In the genomic region with DNA sequence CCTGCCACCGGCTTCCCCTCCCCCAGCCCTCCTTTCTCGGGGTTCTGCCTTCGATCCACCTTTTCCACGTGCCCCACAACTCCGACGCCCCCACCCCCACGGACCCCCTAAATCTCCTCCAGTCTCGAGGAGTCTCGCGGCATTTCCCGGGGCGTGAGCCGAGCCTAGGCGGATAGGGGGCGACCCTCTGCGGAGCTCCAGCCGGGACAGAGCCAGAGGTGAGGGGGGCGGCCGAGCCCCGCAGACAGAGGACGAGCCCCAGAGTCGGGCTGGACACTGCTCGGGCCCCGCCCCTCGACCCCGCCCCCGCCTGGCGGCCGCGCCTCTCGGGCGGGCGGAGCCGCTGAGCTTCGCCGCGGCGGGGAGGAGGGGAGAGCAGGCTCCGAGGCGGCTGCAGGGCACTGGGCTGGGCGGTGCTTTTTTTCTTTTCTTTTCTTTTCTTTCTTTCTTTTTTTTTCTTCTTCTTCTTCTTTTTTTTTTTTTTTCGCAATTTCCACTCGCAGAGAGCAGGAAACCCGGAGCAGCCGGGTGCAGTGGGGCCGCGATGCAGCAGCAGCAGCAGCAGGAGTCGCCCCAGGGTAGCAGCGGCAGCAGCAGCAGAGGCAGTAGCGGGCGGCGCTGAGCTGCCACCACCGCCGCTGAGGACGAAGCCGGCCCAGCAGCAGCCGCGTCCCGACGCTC, we compare ENCODE assay signal across 8 mouse cellular contexts. TPM values are rescaled to one million over a fixed set of nuclear protein-coding genes. Genes with fewer than 3 reads are reported as not detected.
DNase-seq lines count a peak whose midpoint lies in the region; ATAC-seq and TF ChIP-seq lines count a peak whose summit lies in the region.

A gene (plus strand): TSS at position 366 of the 681 bp plus-strand sequence.

- ATAC-seq in CD4-positive, CD25-positive, alpha-beta regulatory T cell, adult 4 months, result peak; percentile 62
- ATAC-seq in heart, embryonic 13.5 days (ENCODE audit: extremely low read depth, insufficient number of reproducible peaks, low FRiP score, low TSS enrichment), result peak; percentile 67
- peak; percentile 92 for ATAC-seq in kidney, postnatal 0 days (replicated peaks; ENCODE audit: low FRiP score, low read depth)
- peak; percentile 92 for ATAC-seq in liver, embryonic 12.5 days
- ATAC-seq in stomach, embryonic 15.5 days (ENCODE audit: insufficient read depth, low FRiP score, low read depth), result peak; percentile 85

- peak within 1 kb of the TSS; percentile 78 for H3K4me2 ChIP-seq in heart, embryonic 13.5 days
- H3K4me2 ChIP-seq in kidney, postnatal 0 days (ENCODE audit: low read length), result peak within 1 kb of the TSS; percentile 64
- H3K4me2 ChIP-seq in liver, embryonic 12.5 days, result peak within 1 kb of the TSS; percentile 91
- H3K4me2 ChIP-seq in stomach, embryonic 15.5 days, result peak within 1 kb of the TSS; percentile 70

- peak within 1 kb of the TSS; percentile 99 for H3K4me3 ChIP-seq in brown adipose tissue, adult 24 weeks (ENCODE audit: insufficient read depth, low read depth, low read length)
- H3K4me3 ChIP-seq in forebrain, embryonic 10.5 days, result peak within 1 kb of the TSS; percentile 64
- peak within 1 kb of the TSS; percentile 68 for H3K4me3 ChIP-seq in heart, embryonic 13.5 days
- peak within 1 kb of the TSS; percentile 59 for H3K4me3 ChIP-seq in kidney, postnatal 0 days (replicated peaks; ENCODE audit: low read depth, low read length)
- peak within 1 kb of the TSS; percentile 67 for H3K4me3 ChIP-seq in liver, embryonic 12.5 days
- H3K4me3 ChIP-seq in stomach, embryonic 15.5 days (replicated peaks), result peak within 1 kb of the TSS; percentile 59

- H3K27ac ChIP-seq in brown adipose tissue, adult 24 weeks (replicated peaks; ENCODE audit: low read depth, low read length), result peak within 1 kb of the TSS; percentile 84
- H3K27ac ChIP-seq in forebrain, embryonic 10.5 days, result peak within 1 kb of the TSS; percentile 76
- H3K27ac ChIP-seq in heart, embryonic 13.5 days (replicated peaks), result peak within 1 kb of the TSS; percentile 63
- H3K27ac ChIP-seq in kidney, postnatal 0 days, result peak within 1 kb of the TSS; percentile 64
- H3K27ac ChIP-seq in liver, embryonic 12.5 days, result peak within 1 kb of the TSS; percentile 66
- peak within 1 kb of the TSS; percentile 67 for H3K27ac ChIP-seq in stomach, embryonic 15.5 days

- 16% methylated on average over 57 of the region's 60 CpGs for WGBS in forebrain, embryonic 10.5 days
- WGBS in heart, embryonic 13.5 days, result 8% methylated on average over 48 of the region's 60 CpGs
- 20% methylated on average over 55 of the region's 60 CpGs for WGBS in kidney, postnatal 0 days
- 6% methylated on average over 44 of the region's 60 CpGs for WGBS in liver, embryonic 12.5 days (ENCODE audit: insufficient replicate concordance)
- WGBS in stomach, embryonic 15.5 days, result 13% methylated on average over 54 of the region's 60 CpGs

- H3K4me1 ChIP-seq in brown adipose tissue, adult 24 weeks (ENCODE audit: control insufficient read depth, insufficient read depth, insufficient read length, low read length), result no peaks in the 10 kb centered on the region; the same call in 1 of the 2 replicates
- peaks cover 12% of the 10 kb centered on the region for H3K4me1 ChIP-seq in forebrain, embryonic 10.5 days
- H3K4me1 ChIP-seq in heart, embryonic 13.5 days, result peaks cover 10% of the 10 kb centered on the region; the same call in 1 of the 2 replicates
- no peaks in the 10 kb centered on the region for H3K4me1 ChIP-seq in kidney, postnatal 0 days (replicated peaks; ENCODE audit: insufficient read depth, low read length)
- H3K4me1 ChIP-seq in liver, embryonic 12.5 days, result peaks cover 18% of the 10 kb centered on the region
- no peaks in the 10 kb centered on the region for H3K4me1 ChIP-seq in stomach, embryonic 15.5 days

- peak within 1 kb of the TSS; percentile 84 for H3K9ac ChIP-seq in heart, embryonic 13.5 days
- peak within 1 kb of the TSS; percentile 59 for H3K9ac ChIP-seq in kidney, postnatal 0 days (ENCODE audit: low read depth, low read length)
- H3K9ac ChIP-seq in liver, embryonic 12.5 days, result peak within 1 kb of the TSS; percentile 78
- H3K9ac ChIP-seq in stomach, embryonic 15.5 days, result peak within 1 kb of the TSS; percentile 46; the same call in 1 of the 2 replicates

- TF ChIP-seq CTCF in kidney, postnatal 0 days (IDR thresholded peaks at IDR 0.05; ENCODE audit: low read depth), result peak; percentile 38

- no peaks in the 10 kb centered on the region for H3K9me3 ChIP-seq in forebrain, embryonic 10.5 days
- no peaks in the 10 kb centered on the region for H3K9me3 ChIP-seq in heart, embryonic 13.5 days
- H3K9me3 ChIP-seq in kidney, postnatal 0 days (replicated peaks; ENCODE audit: low read length), result no peaks in the 10 kb centered on the region
- no peaks in the 10 kb centered on the region for H3K9me3 ChIP-seq in liver, embryonic 12.5 days (replicated peaks)
- H3K9me3 ChIP-seq in stomach, embryonic 15.5 days, result no peaks in the 10 kb centered on the region

- DNase-seq in forebrain, embryonic 10.5 days (ENCODE audit: extremely low spot score, low spot score), result peak; percentile 43
- DNase-seq in kidney, postnatal 0 days (ENCODE audit: low spot score), result peak; percentile 78
- peak; percentile 71 for DNase-seq in naive thymus-derived CD4-positive, alpha-beta T cell, adult 2 months (ENCODE audit: low read depth)

- peaks cover 95% of the 10 kb centered on the region for H3K27me3 ChIP-seq in forebrain, embryonic 10.5 days (ENCODE audit: poor library complexity, severe bottlenecking)
- no peaks in the 10 kb centered on the region for H3K27me3 ChIP-seq in heart, embryonic 13.5 days (replicated peaks)
- no peaks in the 10 kb centered on the region for H3K27me3 ChIP-seq in kidney, postnatal 0 days (ENCODE audit: insufficient read depth, low read length)
- peaks cover 29% of the 10 kb centered on the region; the same call in 1 of the 2 replicates for H3K27me3 ChIP-seq in liver, embryonic 12.5 days (replicated peaks)
- H3K27me3 ChIP-seq in stomach, embryonic 15.5 days (replicated peaks), result no peaks in the 10 kb centered on the region

- no peaks in the 10 kb centered on the region for H3K36me3 ChIP-seq in forebrain, embryonic 10.5 days (replicated peaks)
- H3K36me3 ChIP-seq in heart, embryonic 13.5 days, result no peaks in the 10 kb centered on the region
- no peaks in the 10 kb centered on the region for H3K36me3 ChIP-seq in kidney, postnatal 0 days (ENCODE audit: insufficient read depth, low read length)
- no peaks in the 10 kb centered on the region for H3K36me3 ChIP-seq in liver, embryonic 12.5 days
- no peaks in the 10 kb centered on the region for H3K36me3 ChIP-seq in stomach, embryonic 15.5 days

RNA-seq across cellular contexts. Expression of the gene that starts here (rescaled TPM):
- polyA plus RNA-seq in CD4-positive, CD25-positive, alpha-beta regulatory T cell, adult 4 months (2017; shearing (Covaris generic)), result 100 to 1,000 TPM; 330 to 401 TPM
- 90.3 and 99.4 TPM in 2 replicates for polyA plus RNA-seq in brown adipose tissue, adult 24 weeks (2012; ENCODE audit: insufficient read depth, insufficient read length, missing spikeins)
- polyA plus RNA-seq in forebrain, embryonic 10.5 days (2016; fragmentation: Nextera tagmentation; extraction: Ambion mirVana), result 16.5 and 17.8 TPM in 2 replicates
- 85.3 and 87.8 TPM in 2 replicates for polyA plus RNA-seq in heart, embryonic 13.5 days (2015; fragmentation: Nextera tagmentation; extraction: Ambion mirVana)
- 31.5 and 32.2 TPM in 2 replicates for polyA plus RNA-seq in kidney, postnatal 0 days (2015; fragmentation: Nextera tagmentation; extraction: Ambion mirVana)
- 16.1 and 16.8 TPM in 2 replicates for polyA plus RNA-seq in liver, embryonic 12.5 days (2016; fragmentation: Nextera tagmentation; extraction: Ambion mirVana)
- polyA plus RNA-seq in stomach, embryonic 15.5 days (2015; fragmentation: Nextera tagmentation; extraction: Ambion mirVana), result 28.4 and 31.9 TPM in 2 replicates

Comparison
In these comparisons a context has a peak if more than half of its experiments do, and no peak if none do; other contexts are left out.
1. Peak in every context shown above with its lines: DNase-seq, ATAC-seq, H3K4me3 ChIP-seq and H3K27ac ChIP-seq.